Mouse (Mus musculus) neutrophil, adult 5-6 weeks (primary cell): ENCODE results near the gene Rasgrp3. TPM values are rescaled to one million over a fixed set of nuclear protein-coding genes. Genes with fewer than 3 reads are reported as not detected.

Experiments used
- total RNA-seq: library from RNA; stranded (forward); fragments of 200-1000 nt; gene quantifications from 2 replicates; pipeline ENCODE4 v1.2.3, GENCODE M21; 2017

The Rasgrp3 gene
- total RNA-seq, 1 experiment from 2014 or later, result 99.4 TPM

Other genes starting within 250 kb of the Rasgrp3 start
- 21.5 and 24.9 TPM in 2 replicates for gene Fam98a, start 116.0 kb downstream of the Rasgrp3 start, total RNA-seq